Mouse (Mus musculus) bone marrow macrophage, adult 2 months (primary cell): Measurements from ENCODE around the gene Pou2f3.

Source experiments
- CTCF ChIP-seq: IDR thresholded peaks from 2 replicates; pipeline ENCODE4 v1.5.1; 2012; ENCODE audit warnings: low read depth, mild to moderate bottlenecking, low read length, moderate library complexity
- POLR2A ChIP-seq: IDR thresholded peaks from 2 replicates; pipeline ENCODE4 v1.6.1; 2012; ENCODE audit warnings: mild to moderate bottlenecking, low read depth, low read length, borderline replicate concordance

- TF ChIP-seq CTCF (no peak), POLR2A (no peak)
Observed at GRCm38 (mm10) chr9:43179614-43180013, 30.6 kb downstream of the Pou2f3 start.
